Mouse (Mus musculus): ENCODE results near the gene Slc36a2.

- TF ChIP-seq CTCF (IDR thresholded peaks at IDR 0.05; ENCODE audit: low read depth, low read length) (no peak), POLR2A (IDR thresholded peaks at IDR 0.05; ENCODE audit: extremely low read depth, insufficient read depth, low read length) (no peak)
Measured at GRCm38 (mm10) chr11:55170501-55170900, 14.4 kb downstream of the Slc36a2 start.
